Mouse (Mus musculus): ENCODE results near the gene Sft2d1. TPM values are rescaled to one million over a fixed set of nuclear protein-coding genes. Genes with fewer than 3 reads are reported as not detected.

Gene Sft2d1
- total and polyA plus RNA-seq, 3 experiments, result 23.7 to 64.1 (median 29.1) TPM

DNA sequence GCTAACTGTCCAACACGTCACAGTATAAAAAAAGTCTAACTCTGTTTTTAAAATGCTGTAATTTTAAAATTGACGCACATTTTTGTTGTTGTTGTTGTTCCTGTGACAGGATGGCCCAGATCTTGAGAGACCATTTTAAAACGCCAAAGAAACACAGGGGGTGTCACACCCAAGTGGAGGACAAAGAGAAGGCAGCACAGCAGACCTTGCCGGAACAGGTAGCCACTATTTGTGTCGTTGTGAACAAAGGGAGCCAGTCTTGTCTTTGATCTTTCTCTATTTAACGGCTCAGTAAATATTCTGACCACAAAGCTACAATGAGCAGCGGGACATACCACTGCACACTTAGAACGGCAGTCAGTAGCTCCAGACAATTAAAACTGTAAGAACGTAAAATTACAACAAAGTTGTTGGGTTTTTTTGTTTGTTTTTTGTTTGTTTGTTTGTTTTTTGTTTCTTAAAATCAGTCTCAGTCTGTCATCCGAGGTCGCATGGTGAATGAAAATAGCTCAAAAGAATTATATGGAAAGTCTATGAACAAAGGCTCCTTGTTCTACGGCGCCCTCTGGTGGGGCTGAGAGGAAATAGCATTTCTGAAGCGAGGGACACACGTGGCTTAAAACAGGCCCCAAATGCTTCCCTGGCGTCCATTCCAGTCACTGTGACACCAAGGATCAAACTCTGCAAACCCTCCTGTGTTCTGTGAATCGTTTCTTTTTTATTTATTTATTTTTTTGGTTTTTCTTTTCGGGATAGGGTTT, 61.6 kb downstream of the Sft2d1 start:
- TF ChIP-seq CTCF (IDR thresholded peaks at IDR 0.05; ENCODE audit: low read depth, low read length) (peak; percentile 64), GATA2 (IDR thresholded peaks at IDR 0.05; ENCODE audit: borderline replicate concordance, low read depth, low read length) (no peak), POLR2AphosphoS5 (IDR thresholded peaks at IDR 0.05; ENCODE audit: insufficient replicate concordance, low read depth, low read length) (no peak), GATA1 (IDR thresholded peaks at IDR 0.05; ENCODE audit: borderline replicate concordance, low read length) (no peak), TAL1 (conservative IDR thresholded peaks at IDR 0.05; ENCODE audit: low read depth, low read length) (no peak)
- Histone ChIP-seq H3K4me1 (ENCODE audit: insufficient read depth, low read depth, low read length) (peaks cover 11% of the 10 kb centered on the region), H3K9me3 (replicated peaks) (no peaks in the 10 kb centered on the region), H3K4me3 (ENCODE audit: low read depth, low read length) (peak overlapping the region; percentile 64; the same call in 1 of the 2 replicates), H3K27me3 (ENCODE audit: insufficient read depth, low read length) (peaks cover 14% of the 10 kb centered on the region), H3K36me3 (replicated peaks) (no peaks in the 10 kb centered on the region)
- ATAC-seq (ENCODE audit: extremely low read depth, insufficient number of reproducible peaks, low FRiP score, poor library complexity, severe bottlenecking) (peak; percentile 55), DNase-seq (ENCODE audit: low spot score) (peak; percentile 61)

Other genes with a start within 250 kb of the Sft2d1 start
- gene Gm49673, start 163.3 kb upstream of the Sft2d1 start, total RNA-seq (2014; fragmentation: Nextera tagmentation), result not detected in 2 replicates
- not detected in 2 replicates for gene Gm49673, start 163.3 kb upstream of the Sft2d1 start, total RNA-seq (2017)
- 0.19 TPM in 1 of 2 replicates, not detected in the other for gene Gm49673, start 163.3 kb upstream of the Sft2d1 start, polyA plus RNA-seq (2012)
- gene Rnaset2a, start 163.0 kb upstream of the Sft2d1 start, total RNA-seq (2014; fragmentation: Nextera tagmentation), result 10.5 and 11.6 TPM in 2 replicates
- gene Rnaset2a, start 163.0 kb upstream of the Sft2d1 start, total RNA-seq (2017), result 22.3 and 22.7 TPM in 2 replicates
- gene Rnaset2a, start 163.0 kb upstream of the Sft2d1 start, polyA plus RNA-seq (2012), result 26.5 and 29.9 TPM in 2 replicates
- gene Fgfr1op, start 145.6 kb upstream of the Sft2d1 start, total RNA-seq (2014; fragmentation: Nextera tagmentation), result 24.8 and 28.4 TPM in 2 replicates
- gene Fgfr1op, start 145.6 kb upstream of the Sft2d1 start, total RNA-seq (2017), result 46.3 and 47.3 TPM in 2 replicates
- 5.4 and 13.7 TPM in 2 replicates for gene Fgfr1op, start 145.6 kb upstream of the Sft2d1 start, polyA plus RNA-seq (2012)
- gene Ccr6, start 75.1 kb upstream of the Sft2d1 start, total RNA-seq (2014; fragmentation: Nextera tagmentation), result not detected in 2 replicates
- not detected in 2 replicates for gene Ccr6, start 75.1 kb upstream of the Sft2d1 start, total RNA-seq (2017)
- not detected in 2 replicates for gene Ccr6, start 75.1 kb upstream of the Sft2d1 start, polyA plus RNA-seq (2012)
- 48.2 and 59.4 TPM in 2 replicates for gene Mpc1, start 28.2 kb upstream of the Sft2d1 start, total RNA-seq (2014; fragmentation: Nextera tagmentation)
- gene Mpc1, start 28.2 kb upstream of the Sft2d1 start, total RNA-seq (2017), result 89.6 and 109 TPM in 2 replicates
- 14.7 and 17.5 TPM in 2 replicates for gene Mpc1, start 28.2 kb upstream of the Sft2d1 start, polyA plus RNA-seq (2012)
- 0.68 TPM in 1 of 2 replicates, not detected in the other for gene Prr18, start 26.4 kb downstream of the Sft2d1 start, total RNA-seq (2014; fragmentation: Nextera tagmentation)
- gene Prr18, start 26.4 kb downstream of the Sft2d1 start, total RNA-seq (2017), result 0.06 and 0.27 TPM in 2 replicates
- 0.27 and 0.29 TPM in 2 replicates for gene Prr18, start 26.4 kb downstream of the Sft2d1 start, polyA plus RNA-seq (2012)
- gene T2, start 44.9 kb downstream of the Sft2d1 start, total RNA-seq (2014; fragmentation: Nextera tagmentation), result not detected in 2 replicates
- not detected in 2 replicates for gene T2, start 44.9 kb downstream of the Sft2d1 start, total RNA-seq (2017)
- gene T2, start 44.9 kb downstream of the Sft2d1 start, polyA plus RNA-seq (2012), result not detected in 2 replicates
- not detected in 2 replicates for gene T, start 123.3 kb downstream of the Sft2d1 start, total RNA-seq (2014; fragmentation: Nextera tagmentation)
- gene T, start 123.3 kb downstream of the Sft2d1 start, total RNA-seq (2017), result 0.05 TPM in 1 of 2 replicates, not detected in the other
- gene T, start 123.3 kb downstream of the Sft2d1 start, polyA plus RNA-seq (2012), result not detected in 2 replicates
- gene Pde10a, start 214.3 kb downstream of the Sft2d1 start, total RNA-seq (2014; fragmentation: Nextera tagmentation), result 0.44 and 0.83 TPM in 2 replicates
- gene Pde10a, start 214.3 kb downstream of the Sft2d1 start, total RNA-seq (2017), result 0.17 and 0.27 TPM in 2 replicates
- gene Pde10a, start 214.3 kb downstream of the Sft2d1 start, polyA plus RNA-seq (2012), result not detected in 2 replicates